Mouse (Mus musculus) hindbrain, embryonic 10.5 days (tissue): ENCODE data around the gene Dapl1. TPM values are rescaled to one million over a fixed set of nuclear protein-coding genes. Genes with fewer than 3 reads are reported as not detected.
A peak's percentile ranks its signal among the peaks of the same experiment; 100 is the strongest.

Experiments
- DNase-seq: peaks from one replicate; pipeline ENCODE4 v3.0.0-alpha.2; 2017; ENCODE audit warnings: low spot score
- H3K27ac ChIP-seq: fragments of 300-500 bp; sonication (generic); 2 replicates; pipeline ENCODE4 v1.5.1; 2016; ENCODE audit warnings: mild to moderate bottlenecking, moderate library complexity
- H3K27me3 ChIP-seq: fragments of 300-500 bp; sonication (generic); 2 replicates; pipeline ENCODE4 v1.6.1; 2016; ENCODE audit warnings: mild to moderate bottlenecking; ENCODE audit not compliant: poor library complexity, insufficient read depth, severe bottlenecking
- H3K36me3 ChIP-seq: fragments of 300-500 bp; sonication (generic); 2 replicates; pipeline ENCODE4 v1.6.1; 2016; ENCODE audit warnings: mild to moderate bottlenecking, moderate library complexity
- H3K4me1 ChIP-seq: fragments of 300-500 bp; sonication (generic); replicated peaks from 2 replicates; pipeline ENCODE4 v1.6.1; 2016; ENCODE audit warnings: mild to moderate bottlenecking
- H3K4me3 ChIP-seq: fragments of 300-500 bp; sonication (generic); 2 replicates; pipeline ENCODE4 v1.5.1; 2016; ENCODE audit warnings: mild to moderate bottlenecking, moderate library complexity
- H3K9me3 ChIP-seq: fragments of 300-500 bp; sonication (generic); 2 replicates; pipeline ENCODE4 v1.6.1; 2016; ENCODE audit warnings: mild to moderate bottlenecking, moderate library complexity
- WGBS: fragments of 180-500 bp; shearing (Covaris S2); methylation state at CpG from one replicate; pipeline ENCODE4 v1.1.7; 2016; 5-methylcytosine and 5-hydroxymethylcytosine counted together
- polyA plus RNA-seq: library from polyadenylated mRNA; unstranded; fragments of >200 nt; fragmentation: Nextera tagmentation; extraction: Ambion mirVana; gene quantifications from 2 replicates; pipeline ENCODE4 v1.2.1, GENCODE M21; 2016

Dapl1 gene
- polyA plus RNA-seq, 1 experiment from 2014 or later = 1.6 TPM

DNA sequence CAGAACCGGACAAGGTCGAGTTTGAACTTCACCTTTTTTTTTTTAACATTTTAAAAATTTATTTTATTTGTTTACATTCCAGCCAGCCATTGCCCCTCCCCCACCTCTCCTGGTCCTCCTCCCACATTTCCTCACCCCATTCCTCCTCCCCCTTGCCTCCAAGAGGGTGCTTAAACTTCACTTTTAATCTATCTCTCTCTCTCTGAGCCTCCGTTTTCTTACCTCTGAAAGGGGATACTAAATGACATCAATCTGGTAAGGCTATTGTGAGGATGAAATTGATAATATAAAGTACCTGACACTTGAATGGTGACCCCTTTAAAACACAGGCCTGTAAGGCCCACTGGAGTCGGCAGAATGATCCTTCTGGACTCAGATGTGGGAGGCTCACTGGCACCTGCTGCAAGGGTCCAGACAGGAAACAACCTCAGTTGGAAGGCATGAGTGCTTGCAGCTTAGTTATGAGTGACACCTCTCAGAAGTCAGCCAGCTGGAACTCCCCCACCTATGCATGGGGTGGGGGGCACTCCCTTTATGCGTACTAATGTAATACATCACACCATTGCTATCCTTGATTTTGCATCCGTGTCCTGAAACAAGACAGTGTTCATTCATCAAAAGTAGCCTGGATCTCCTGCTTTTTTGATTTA, 1.9 kb downstream of the Dapl1 start:
- Histone ChIP-seq H3K9me3 (no peaks in the 10 kb centered on the region), H3K27me3 (no peaks in the 10 kb centered on the region), H3K36me3 (no peaks in the 10 kb centered on the region), H3K4me3 (no peak overlapping the region), H3K4me1 (peaks cover 18% of the 10 kb centered on the region), H3K27ac (no peak overlapping the region)
- WGBS = 71% methylated on average over 6 of the region's 6 CpGs
- DNase-seq = no peak

DNA sequence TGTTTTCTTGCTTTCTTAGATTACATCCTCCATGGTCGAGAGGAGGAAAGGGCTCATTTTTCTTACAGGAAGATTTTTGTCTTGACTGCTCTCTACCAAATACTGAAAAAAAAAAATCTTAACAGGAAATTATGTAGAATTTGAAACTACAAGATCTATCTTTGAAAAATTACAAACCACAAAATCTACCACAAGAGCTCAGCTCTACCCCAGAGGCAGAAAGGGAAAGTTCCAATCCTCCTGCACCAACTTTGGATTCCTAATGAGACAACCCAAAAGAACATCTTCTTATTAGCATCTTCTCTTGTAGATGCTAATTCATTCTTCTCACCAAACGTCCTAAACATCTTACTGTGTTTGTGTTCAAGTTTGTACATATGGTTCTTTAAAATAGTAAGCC, 3.8 kb downstream of the Dapl1 start:
- H3K36me3 ChIP-seq = no peaks in the 10 kb centered on the region
- DNase-seq = no peak
- peaks cover 13% of the 10 kb centered on the region for H3K4me1 ChIP-seq
- 76% methylated on average over 2 of the region's 2 CpGs for WGBS
- H3K27me3 ChIP-seq = no peaks in the 10 kb centered on the region
- H3K27ac ChIP-seq = no peak overlapping the region
- no peaks in the 10 kb centered on the region for H3K9me3 ChIP-seq
- no peak overlapping the region for H3K4me3 ChIP-seq

DNA sequence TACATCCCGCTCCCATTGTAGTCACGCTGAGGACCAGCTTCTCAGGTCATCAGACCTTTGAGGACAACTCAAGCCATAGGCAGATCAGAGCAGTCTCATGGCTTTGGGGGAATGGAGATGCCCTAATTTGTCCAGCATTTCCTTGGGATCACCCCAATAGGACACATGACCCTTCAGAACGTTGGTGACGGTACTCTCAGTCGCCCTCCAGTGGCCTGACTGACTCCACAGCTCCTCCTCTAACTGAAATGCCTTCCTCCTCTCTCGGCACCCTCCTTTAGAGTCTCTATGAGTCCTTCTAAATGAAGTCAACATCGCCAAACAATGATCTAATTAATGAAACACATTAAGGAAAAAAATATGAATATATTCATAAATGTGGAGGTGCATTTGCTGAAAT, 5.9 kb downstream of the Dapl1 start:
- H3K4me3 ChIP-seq = no peak overlapping the region
- no peak for DNase-seq
- H3K4me1 ChIP-seq = peaks cover 6% of the 10 kb centered on the region
- no peaks in the 10 kb centered on the region for H3K36me3 ChIP-seq
- WGBS = 78% methylated on average over 7 of the region's 7 CpGs
- H3K9me3 ChIP-seq = no peaks in the 10 kb centered on the region
- no peaks in the 10 kb centered on the region for H3K27me3 ChIP-seq
- H3K27ac ChIP-seq = no peak overlapping the region

DNA sequence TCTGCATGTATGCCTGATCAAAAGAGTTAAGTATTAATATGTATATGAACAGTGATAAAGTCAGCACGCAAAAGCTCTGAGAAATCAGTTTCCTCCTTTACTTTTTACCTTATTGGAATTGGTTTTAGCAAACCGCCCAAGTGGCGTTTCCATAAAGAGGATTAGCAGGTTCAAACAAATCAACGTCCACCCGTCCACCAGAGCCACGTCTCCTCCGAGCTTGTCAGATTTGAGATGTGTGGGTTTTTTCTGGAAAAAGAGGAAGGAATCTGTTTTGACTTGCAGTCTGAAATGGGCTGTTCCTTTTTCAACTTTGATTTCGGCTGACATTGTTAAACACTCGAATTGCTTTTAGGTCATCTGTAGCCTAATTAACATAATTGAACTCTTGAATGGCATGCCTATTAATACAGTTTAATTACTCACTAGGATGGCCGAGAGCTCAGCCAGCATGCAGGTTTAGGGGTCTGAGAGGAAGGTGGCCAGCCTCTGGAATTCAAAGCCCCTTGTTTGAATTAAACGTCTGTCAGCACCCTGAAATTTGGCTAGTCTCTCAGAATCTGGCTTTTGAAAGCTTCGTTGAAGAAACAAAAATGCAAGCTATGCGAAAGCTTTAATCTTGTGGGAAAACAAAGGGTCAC, 9.1 kb downstream of the Dapl1 start:
- H3K9me3 ChIP-seq = no peaks in the 10 kb centered on the region
- whole genome bisulfite sequencing = 56% methylated on average over 13 of the region's 13 CpGs
- H3K27me3 ChIP-seq = no peaks in the 10 kb centered on the region
- DNase-seq = no peak
- no peak overlapping the region for H3K27ac ChIP-seq
- H3K4me3 ChIP-seq = no peak overlapping the region
- 0 out of 2 replicates have a peak, but pooled peaks cover 10% of the 10 kb centered on the region for H3K4me1 ChIP-seq
- no peaks in the 10 kb centered on the region for H3K36me3 ChIP-seq

DNA sequence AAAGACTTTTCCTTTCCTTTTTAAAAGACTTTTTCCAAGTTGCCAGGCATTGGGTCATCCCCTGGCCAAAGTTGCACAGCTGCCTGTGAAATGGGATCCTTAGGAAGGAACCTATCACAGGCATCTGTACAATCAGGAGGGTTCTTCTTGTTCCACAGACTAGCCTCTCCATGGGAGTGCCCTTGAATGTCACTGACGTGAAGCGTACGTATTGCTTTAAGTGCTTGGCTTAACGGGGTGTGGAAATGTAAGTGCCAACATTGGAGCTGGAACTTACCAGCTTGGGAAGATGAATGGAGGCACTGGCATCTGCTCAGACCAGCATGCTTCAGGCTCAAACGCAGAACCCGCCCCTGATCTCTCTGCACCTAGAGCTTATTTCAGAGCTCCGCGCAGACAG, 14.7 kb downstream of the Dapl1 start:
- 88% methylated on average over 8 of the region's 8 CpGs for WGBS
- Histone ChIP-seq H3K36me3 (no peaks in the 10 kb centered on the region), H3K4me3 (no peak overlapping the region), H3K27me3 (no peaks in the 10 kb centered on the region), H3K9me3 (no peaks in the 10 kb centered on the region), H3K27ac (no peak overlapping the region), H3K4me1 (0 out of 2 replicates have a peak, but pooled peaks cover 10% of the 10 kb centered on the region)
- no peak for DNase-seq

DNA sequence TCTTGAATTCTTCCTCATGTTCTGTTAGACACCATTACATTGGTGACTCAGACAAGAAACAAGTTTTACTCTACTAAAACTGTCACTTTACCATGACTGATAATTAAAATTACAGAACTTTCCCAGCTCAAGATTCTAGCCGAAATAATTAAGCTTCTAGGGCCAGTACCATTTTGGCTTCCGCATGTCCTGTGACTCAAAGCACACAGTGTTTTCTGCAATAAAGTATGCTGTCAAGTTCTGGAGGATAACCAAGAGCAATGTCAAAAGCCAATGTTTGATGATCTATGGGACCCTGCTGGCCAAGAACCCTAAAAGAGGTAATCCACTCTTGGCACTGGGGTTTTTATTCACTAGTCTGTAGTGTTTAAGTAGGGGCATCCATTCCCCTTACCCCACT, 15.3 kb downstream of the Dapl1 start:
- DNase-seq = no peak
- WGBS = 94% methylated on average over 2 of the region's 2 CpGs
- Histone ChIP-seq H3K4me1 (0 out of 2 replicates have a peak, but pooled peaks cover 10% of the 10 kb centered on the region), H3K9me3 (no peaks in the 10 kb centered on the region), H3K36me3 (no peaks in the 10 kb centered on the region), H3K27ac (no peak overlapping the region), H3K4me3 (no peak overlapping the region), H3K27me3 (no peaks in the 10 kb centered on the region)

DNA sequence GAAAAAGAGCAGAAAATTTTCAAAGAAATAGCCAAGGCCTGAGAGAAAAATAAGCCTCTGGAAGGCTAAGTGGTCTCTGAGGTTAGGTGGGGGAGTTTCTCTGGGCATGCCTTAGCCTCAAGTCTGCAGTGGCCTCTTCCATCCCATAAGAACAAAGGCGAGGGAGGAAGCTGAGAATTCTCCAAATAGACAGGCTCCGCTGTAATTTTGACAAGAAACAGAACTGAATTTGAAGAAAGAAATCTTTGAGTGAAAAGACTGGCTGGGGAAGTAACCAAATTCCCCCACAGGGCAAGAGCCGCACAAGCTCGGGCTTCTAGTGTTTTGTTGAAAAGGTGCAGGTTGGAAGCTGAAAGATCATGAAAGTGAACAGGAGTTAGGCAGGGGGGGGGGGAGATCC, 24.6 kb downstream of the Dapl1 start:
- no peak for DNase-seq

DNA sequence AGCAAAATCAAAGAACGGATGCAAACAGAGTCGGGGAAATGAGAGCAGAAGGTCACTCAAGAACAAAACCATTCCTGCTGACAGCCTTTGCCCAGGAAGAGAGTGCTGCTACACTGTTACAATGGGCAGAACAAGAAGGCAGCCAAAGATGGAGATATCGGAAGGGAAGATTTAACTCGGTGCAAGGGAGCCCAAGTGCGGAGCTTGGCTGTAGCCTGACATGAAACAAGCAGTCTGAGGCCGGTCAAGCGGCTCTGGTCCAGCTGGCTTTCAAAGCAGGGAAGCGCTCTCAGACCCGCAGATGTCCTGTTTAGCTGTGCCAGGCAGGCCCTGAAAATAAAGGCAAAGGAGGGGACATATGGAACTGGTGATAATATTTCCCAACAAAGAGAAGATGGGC, 26.0 kb downstream of the Dapl1 start:
- WGBS = 32% methylated on average over 9 of the region's 9 CpGs
- Histone ChIP-seq H3K9me3 (0 out of 2 replicates have a peak, but pooled peaks cover 4% of the 10 kb centered on the region), H3K36me3 (no peaks in the 10 kb centered on the region), H3K4me1 (peaks cover 16% of the 10 kb centered on the region), H3K27ac (no peak overlapping the region), H3K4me3 (no peak overlapping the region), H3K27me3 (no peaks in the 10 kb centered on the region)
- no peak for DNase-seq

More for the DNA sequence above, 24.6 kb downstream of the Dapl1 start:
- H3K27me3 ChIP-seq = no peaks in the 10 kb centered on the region
- peaks cover 16% of the 10 kb centered on the region for H3K4me1 ChIP-seq
- H3K9me3 ChIP-seq = 0 out of 2 replicates have a peak, but pooled peaks cover 4% of the 10 kb centered on the region
- H3K27ac ChIP-seq = no peak overlapping the region
- WGBS = 70% methylated on average over 4 of the region's 4 CpGs
- H3K36me3 ChIP-seq = no peaks in the 10 kb centered on the region
- H3K4me3 ChIP-seq = no peak overlapping the region

DNA sequence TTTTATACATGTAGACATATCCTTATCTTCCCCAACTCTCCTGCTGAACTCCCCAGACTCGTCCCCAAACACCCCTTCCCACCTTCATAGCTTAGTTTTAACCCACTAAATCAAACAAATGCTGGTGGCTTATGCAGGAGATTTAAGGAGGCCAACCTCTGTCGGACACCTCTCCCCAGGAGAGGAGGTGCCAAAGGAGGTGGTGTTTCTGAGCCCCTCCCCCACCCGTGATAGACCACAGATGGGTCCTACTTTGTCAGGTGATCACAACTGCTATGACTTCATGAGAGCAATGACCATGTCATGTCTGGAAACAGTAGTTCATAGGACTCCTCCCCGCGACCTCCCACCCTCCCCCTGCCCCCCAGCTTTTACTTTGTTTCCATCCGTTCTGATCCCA, 26.4 kb downstream of the Dapl1 start:
- peaks cover 16% of the 10 kb centered on the region for H3K4me1 ChIP-seq
- no peak overlapping the region for H3K4me3 ChIP-seq
- 76% methylated on average over 6 of the region's 6 CpGs for WGBS
- H3K9me3 ChIP-seq = 0 out of 2 replicates have a peak, but pooled peaks cover 4% of the 10 kb centered on the region
- no peak overlapping the region for H3K27ac ChIP-seq
- H3K36me3 ChIP-seq = no peaks in the 10 kb centered on the region
- DNase-seq = no peak
- no peaks in the 10 kb centered on the region for H3K27me3 ChIP-seq

DNA sequence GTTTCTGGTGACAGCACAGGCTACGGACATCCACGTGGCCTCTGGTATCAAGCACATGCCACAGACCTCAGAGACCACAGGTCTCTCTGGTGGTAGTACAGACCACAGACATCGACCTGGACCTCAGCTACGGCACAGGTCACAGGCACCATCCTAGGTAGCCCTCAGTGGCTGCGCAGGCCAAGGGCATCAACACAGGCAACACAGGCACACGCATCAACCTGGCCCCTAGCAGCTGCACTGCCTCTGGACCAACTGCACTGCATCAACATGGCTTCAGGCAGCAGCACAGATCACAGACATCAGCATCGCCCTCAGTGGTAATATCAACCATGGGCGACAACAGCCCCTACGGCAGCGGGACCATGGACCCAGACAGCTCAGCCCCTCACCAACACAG, 36.2 kb downstream of the Dapl1 start:
- H3K36me3 ChIP-seq = no peaks in the 10 kb centered on the region
- DNase-seq = no peak
- H3K4me1 ChIP-seq = peaks cover 8% of the 10 kb centered on the region; the same call in 1 of the 2 replicates
- H3K27me3 ChIP-seq = no peaks in the 10 kb centered on the region
- WGBS = 94% methylated on average over 10 of the region's 10 CpGs
- no peak overlapping the region for H3K4me3 ChIP-seq
- H3K27ac ChIP-seq = no peak overlapping the region
- H3K9me3 ChIP-seq = no peaks in the 10 kb centered on the region

DNA sequence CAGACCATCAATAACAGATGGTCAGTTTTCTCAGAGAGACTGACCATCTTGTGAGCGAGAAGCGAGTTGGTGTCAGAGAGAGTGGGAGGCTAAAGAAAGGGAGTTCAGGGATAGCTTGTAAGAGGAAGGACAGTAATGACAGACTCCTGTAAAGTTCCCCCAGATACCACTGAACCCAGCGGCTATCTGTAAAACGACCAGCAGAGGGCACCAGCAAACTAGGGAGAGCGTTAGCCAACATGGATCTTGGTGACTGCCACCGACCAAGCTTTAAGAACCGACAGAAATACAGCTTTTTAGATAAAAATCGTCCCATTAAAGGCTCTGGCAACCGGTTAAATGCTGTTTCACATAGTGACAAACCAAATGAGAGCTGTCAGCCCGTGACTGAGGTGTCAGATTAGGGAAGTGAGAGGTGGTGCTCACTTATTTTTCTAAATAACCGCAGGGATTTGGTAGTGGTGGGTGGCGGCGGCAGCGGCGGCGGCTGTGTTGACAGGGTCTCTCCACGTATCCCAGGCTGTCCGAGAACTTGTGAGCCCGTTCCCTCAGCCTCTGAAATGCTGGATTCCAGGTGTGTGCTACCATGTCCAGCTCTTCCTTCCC, 37.7 kb downstream of the Dapl1 start:
- H3K27me3 ChIP-seq = no peaks in the 10 kb centered on the region
- H3K27ac ChIP-seq = peak overlapping the region; percentile 19
- 13% methylated on average over 19 of the region's 19 CpGs for WGBS
- H3K9me3 ChIP-seq = no peaks in the 10 kb centered on the region
- H3K36me3 ChIP-seq = no peaks in the 10 kb centered on the region
- peaks cover 13% of the 10 kb centered on the region; the same call in 1 of the 2 replicates for H3K4me1 ChIP-seq
- peak; percentile 85 for DNase-seq
- peak overlapping the region; percentile 34 for H3K4me3 ChIP-seq

DNA sequence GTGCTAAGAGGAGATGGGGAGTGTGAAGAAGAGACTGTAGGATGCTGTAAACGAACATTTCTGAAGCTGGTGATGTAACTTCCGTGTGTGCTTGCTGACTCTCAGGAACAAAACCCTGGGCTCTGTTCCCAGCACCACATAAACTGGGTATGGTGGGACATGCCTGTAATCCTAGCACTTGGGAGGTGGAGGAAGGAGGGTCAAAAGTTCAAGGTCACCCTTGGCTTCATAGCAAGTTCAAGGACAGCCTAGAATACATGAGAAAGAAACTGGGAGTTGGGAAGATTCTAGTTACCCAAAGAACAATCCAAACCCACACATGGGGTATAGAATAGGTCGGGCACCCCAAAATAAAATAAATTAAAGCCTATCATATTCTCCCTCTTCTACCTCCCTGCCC, 39.1 kb downstream of the Dapl1 start:
- no peak overlapping the region for H3K27ac ChIP-seq
- H3K4me1 ChIP-seq = peaks cover 13% of the 10 kb centered on the region; the same call in 1 of the 2 replicates
- WGBS = 83% methylated on average over 3 of the region's 3 CpGs
- H3K4me3 ChIP-seq = no peak overlapping the region
- H3K27me3 ChIP-seq = no peaks in the 10 kb centered on the region
- H3K36me3 ChIP-seq = no peaks in the 10 kb centered on the region
- no peaks in the 10 kb centered on the region for H3K9me3 ChIP-seq
- DNase-seq = no peak

DNA sequence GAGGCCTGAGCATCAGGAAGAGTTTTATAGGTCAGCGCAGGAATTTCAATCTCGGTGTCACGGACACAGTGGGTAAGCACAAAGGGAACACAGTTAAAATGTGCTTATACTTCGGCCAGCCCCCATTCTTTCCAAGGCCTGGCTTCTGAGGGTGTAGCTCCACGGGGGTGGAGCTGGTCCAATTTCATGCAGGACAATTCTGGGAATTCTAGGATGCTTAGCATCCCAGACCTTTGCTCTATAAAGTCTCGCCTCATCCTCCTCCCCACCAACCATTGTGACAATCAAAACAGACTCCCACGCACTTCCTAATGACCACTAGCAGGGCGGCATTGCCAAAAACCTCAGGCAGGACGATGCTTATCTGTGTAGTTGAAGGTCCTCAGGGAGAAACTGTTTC, 42.4 kb downstream of the Dapl1 start:
- Histone ChIP-seq H3K4me3 (no peak overlapping the region), H3K4me1 (peaks cover 30% of the 10 kb centered on the region), H3K27me3 (no peaks in the 10 kb centered on the region), H3K9me3 (no peaks in the 10 kb centered on the region), H3K36me3 (no peaks in the 10 kb centered on the region), H3K27ac (no peak overlapping the region)
- WGBS = 65% methylated on average over 9 of the region's 9 CpGs
- no peak for DNase-seq
